Mouse (Mus musculus): ENCODE data around the gene Ddx39b. TPM values are rescaled to one million over a fixed set of nuclear protein-coding genes. Genes with fewer than 3 reads are reported as not detected.

The Ddx39b gene
- polyA plus RNA-seq (2012; ENCODE audit: low replicate concordance): 174 and 194 TPM in 2 replicates

DNA sequence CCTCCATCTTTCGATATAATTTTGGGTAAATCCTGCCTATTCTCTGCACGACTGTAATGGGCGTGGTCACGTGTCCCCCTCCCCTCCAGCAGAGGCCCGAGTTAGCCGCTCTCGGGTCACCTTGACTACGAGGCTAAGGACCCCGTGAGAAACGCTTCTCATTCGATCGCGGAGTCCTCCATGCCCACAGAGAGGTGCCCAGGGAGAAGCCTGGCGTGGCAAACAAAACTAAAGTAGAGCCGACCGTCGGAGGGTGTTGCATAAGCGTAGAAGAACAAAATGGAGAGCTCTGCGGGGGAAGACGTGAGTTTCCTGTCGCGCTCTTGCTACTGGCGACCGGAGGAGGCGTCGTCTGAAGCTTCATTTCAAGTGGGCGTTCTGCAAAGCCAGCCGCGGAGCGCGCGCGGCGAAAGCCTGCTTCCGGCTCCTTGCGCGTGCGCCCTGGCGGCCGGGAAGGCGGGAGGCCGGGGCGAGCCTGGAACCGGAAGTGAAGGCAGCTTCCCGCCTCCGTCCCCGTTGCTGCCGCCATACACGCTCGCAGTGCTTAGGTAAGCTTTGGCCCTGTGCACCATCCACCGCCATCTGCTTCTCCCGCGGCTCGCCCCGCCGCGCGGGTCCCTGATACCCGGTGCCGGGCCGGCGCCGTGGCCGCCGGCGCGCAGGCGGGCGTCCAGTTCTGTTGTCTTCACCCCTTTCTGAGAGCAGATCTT is at the start of gene Ddx39b:
TSS of gene Ddx39b (plus strand) at position 442 of the 710 bp plus-strand sequence.

DNA sequence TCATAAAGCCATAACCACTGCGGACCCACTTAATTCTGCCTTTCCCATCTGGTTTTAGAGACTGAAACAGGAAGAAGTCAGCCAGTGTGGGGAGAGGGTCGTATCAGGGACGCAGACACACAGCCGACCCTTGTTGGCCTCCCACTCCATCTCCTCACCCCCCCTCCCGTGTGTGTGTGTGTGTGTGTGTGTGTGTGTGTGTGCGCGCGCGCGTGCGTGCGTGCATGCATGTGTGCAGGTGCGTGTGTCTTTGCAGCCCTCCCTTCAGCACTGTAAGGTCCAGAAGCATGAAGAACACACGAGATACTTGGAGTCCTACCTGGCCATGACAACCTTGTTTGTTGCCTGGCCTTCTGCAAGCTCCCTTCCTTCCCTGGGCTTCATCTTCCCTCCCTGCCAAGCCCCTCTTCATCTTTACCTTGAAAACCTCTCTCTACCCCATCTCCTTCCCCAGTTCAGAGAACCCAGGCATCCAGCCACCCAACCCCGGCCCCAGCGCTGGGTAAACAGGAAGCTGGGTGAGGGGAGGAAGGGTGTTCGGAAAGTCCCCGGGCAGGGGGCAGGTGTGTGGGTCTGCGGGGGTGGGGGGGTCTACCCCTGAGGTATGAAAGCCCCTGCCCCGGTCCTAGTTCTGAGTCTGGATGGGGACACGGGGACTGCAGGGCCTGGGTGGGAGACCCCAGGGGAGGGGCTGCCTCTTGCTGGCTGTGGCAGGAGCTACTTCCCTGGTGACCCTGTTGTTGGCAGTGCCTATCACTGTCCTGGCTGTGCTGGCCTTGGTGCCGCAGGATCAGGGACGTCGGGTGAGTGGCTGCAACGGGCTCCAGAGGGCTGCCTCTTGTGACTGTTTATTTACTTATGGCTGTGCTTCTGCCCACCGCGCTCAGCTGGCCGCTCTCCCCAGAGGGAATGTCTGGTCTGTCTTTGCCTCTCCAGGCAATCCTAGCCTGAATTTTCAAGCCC is 47.4 kb upstream of the Ddx39b start, which contains the start of gene Ltb:
TSS of gene Ltb (plus strand) at position 559 of the 963 bp plus-strand sequence.

DNA sequence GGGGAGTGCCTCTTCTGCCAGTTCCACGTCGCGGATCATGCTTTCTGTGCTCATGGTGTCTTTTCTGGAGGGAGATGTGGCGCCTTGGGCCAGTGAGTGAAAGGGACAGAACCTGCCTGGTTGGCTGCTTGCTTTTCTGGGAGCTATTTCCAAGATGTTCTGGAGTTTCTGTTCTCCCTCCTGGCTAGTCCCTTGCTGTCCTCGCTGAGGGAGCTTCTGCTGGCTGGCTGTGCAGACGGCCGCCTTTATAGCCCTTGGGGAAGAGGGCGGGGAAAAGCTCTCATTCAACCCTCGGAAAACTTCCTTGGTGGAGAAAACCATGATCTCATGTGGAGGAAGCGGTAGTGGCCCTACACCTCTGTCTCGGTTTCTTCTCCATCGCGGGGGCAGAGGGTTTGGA is 39.8 kb upstream of the Ddx39b start, which contains the start of gene Tnf:
TSS of gene Tnf (minus strand) at position 221 of the 400 bp plus-strand sequence.

DNA sequence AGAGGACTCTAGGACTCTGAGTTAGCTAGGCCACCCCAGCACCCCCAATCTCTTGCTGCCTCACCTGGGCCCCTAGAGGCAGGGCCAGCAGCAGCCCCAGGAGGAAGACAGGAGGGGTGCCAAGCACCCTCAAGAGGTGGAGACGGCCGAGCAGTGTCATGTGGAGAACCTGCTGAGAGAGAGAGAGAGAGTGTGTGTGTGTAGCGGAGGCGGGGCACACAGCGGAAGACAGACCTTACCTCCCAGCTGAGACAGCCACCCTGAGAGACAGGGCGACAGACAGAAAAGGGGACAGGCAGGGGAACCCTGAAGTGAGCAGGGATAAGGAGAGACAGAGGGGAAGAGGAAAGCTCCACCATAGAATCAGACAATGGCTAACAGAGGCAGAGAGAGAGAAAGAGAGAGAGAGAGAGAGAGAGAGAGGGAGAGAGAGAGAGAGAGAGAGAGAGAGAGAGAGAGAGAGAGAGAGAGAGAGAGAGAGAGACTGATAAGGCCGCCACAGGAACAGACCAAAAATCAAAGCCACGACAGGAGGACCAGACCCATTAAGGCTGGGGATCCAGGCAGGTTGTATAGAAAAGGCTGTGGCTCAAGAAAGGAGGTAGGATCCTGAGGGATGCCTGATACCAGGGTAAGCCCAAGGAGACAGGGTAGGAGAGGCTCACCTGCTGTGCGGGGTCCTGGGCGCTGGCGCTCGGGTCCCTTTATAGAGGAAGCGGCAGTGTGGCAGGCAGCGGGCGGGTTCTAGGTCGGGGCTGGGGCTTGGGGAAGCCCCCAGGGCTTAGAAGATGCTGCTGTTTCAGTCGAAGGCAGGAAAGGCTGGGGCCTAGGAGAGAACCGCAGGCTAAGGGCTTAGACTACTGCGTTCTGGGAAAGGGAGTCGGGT is 36.8 kb upstream of the Ddx39b start, which contains the start of gene Lta:
TSS of gene Lta (minus strand) at position 858 of the 886 bp plus-strand sequence.

DNA sequence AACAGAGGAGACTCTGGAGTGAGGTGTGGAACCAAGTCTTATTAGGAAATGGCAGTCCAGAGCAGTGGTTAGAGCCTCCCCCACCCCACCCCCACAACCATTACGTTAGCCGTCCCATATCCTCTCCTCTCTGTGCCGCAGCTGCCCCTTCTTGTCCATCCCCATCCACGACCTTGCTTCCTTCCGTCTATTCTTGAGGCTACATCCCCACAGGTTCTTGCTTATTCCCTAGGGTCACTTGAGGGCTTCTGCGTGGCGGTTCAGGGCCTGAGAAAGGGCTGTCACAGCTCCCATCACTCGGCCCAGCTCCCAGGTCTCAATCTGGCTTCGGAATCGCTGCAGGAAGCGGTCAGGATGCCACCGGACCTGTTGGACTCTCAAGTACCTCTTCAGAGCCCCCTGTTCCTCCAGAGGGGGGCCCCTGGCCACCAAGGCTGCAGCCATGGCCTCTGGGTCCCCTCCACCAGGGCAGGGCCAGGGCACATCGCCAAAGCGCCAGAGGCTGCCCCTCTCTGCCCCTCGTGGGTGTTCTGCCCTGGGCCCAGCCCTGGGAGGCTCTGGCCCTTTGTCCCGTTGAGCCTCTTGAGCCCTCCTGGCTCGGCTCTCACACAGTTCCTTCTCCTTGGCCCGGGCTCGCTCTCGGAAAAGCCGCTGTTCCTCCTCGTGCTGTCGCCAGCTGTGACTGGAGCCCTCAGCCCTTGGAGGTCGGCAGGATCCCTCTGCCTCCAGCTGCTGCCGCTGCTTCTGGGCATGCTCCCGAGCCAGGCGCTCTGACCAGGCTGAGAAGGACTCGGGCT is 21.2 kb upstream of the Ddx39b start, which contains the start of gene Gm16181:
TSS of gene Gm16181 (plus strand) at position 679 of the 797 bp plus-strand sequence.

DNA sequence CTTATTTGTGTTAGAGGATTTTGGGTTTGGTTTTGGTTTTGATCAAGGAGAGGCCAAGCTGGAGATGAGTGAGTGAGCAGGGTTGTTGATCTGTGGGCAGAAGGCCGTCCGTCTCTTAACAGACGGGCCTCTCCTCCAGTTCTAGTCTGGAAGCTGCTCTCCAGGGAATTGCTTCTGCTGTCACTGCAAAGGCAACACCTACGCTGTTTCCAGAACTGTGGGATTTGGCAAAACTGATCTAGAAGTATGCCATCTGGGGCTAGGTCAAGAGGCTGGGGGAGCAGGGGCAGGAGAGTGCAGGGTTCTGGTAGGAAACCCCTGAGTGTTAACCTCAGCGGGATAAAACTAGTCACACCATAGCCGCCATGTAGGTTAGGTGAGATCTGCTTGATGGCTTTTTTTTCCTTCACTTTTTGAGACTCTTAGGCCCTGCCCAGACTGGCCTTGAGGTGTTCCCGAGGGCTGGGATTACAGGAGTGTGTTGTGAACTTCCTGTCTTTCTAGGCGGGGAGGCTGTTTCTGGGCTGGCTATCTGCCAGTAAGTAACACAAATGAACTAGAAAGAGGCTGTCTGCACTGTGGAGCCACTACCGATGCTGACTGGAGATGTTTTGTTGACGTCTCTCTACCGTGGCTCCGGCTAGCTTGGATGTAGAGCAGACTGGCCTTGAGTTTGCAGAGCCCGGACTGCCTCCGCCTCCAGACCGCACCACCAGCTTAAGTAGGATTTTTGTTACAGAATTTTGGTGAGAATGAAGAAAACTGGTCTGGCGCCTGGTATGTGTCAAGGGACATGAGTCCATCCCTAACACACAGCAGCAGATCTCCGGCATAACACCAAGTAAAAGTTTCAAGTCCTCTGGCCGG is 8.2 kb upstream of the Ddx39b start, which contains the start of gene Atp6v1g2:
TSS of gene Atp6v1g2 (plus strand) at position 547 of the 867 bp plus-strand sequence.

DNA sequence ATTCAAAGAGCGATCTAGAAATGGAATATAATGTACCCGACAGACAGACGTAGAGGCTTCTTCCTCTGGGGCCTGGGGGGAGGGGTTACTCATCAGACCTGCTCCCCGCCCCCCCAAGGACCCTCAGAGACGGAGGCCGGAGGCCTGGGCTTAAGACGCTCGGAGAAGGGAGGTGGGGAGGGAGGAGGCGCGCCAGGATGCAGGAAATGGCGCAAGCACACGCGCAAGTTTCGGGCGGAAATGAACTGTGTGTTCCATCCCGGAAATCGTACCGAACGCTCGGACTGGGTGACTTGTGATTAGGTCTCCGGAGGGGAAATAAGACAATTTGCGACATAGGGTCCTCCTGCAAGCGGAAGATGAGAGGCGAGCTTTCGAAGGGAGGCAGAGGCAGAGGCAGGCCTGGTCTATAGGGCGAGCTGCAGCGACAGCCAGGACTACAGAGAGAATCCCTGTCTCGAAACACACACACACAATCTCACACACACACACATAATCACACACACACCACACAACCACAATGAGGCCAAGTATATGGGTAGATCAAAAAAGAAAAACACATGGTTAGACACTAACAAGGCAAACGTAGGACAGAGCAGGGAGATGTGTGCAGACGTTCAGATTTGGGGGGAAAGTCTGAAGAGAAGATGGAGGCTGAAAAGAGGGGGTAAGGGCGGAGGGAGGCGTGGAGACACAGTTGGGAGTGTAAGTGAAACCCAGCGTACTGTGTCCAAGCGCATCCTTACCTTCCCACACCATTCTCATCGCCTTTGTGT is 5.7 kb upstream of the Ddx39b start, which contains the start of gene Nfkbil1:
TSS of gene Nfkbil1 (minus strand) at position 179 of the 776 bp plus-strand sequence.

DNA sequence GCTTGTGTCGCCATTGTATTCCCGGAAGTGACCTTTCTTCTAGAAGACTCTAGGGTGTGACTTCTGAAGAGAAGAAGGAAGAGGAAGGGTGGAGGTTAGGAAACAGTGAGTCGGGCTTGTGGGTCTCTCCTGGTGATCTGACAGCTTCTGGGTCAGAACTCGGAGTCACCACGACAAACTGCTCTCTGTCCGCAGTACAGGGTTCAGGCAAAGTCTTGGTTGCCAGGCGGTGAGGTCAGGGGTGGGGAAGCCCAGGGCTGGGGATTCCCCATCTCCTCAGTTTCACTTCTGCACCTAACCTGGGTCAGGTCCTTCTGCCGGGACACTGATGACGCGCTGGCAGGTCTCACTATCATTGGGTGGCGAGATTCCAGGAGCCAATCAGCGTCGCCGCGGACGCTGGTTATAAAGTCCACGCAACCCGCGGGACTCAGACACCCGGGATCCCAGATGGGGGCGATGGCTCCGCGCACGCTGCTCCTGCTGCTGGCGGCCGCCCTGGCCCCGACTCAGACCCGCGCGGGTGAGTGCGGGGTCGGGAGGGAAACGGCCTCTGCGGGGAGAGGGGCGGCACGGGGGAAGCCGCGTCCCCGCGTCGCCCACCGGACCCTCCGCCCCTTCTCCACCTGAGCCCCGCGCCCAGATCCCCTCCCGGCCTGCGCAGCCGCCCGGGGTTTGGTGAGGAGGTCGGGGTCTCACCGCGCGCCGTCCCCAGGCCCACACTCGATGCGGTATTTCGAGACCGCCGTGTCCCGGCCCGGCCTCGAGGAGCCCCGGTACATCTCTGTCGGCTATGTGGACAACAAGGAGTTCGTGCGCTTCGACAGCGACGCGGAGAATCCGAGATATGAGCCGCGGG is 21.3 kb downstream of the Ddx39b start, which contains the start of gene H2-D1:
TSS of gene H2-D1 (plus strand) at position 67 of the 859 bp plus-strand sequence.

Other genes starting within 250 kb of the Ddx39b start
- gene Vars, start 240.8 kb upstream of the Ddx39b start, polyA plus RNA-seq (2012; ENCODE audit: low replicate concordance): 768 and 1,214 TPM in 2 replicates
- gene Vwa7, start 225.2 kb upstream of the Ddx39b start, polyA plus RNA-seq (2012; ENCODE audit: low replicate concordance): 0.51 and 1.3 TPM in 2 replicates
- 93.8 and 249 TPM in 2 replicates for gene Sapcd1, start 213.7 kb upstream of the Ddx39b start, polyA plus RNA-seq (2012; ENCODE audit: low replicate concordance)
- gene Msh5, start 195.0 kb upstream of the Ddx39b start, polyA plus RNA-seq (2012; ENCODE audit: low replicate concordance): 54.6 and 127 TPM in 2 replicates
- gene Clic1, start 191.8 kb upstream of the Ddx39b start, polyA plus RNA-seq (2012; ENCODE audit: low replicate concordance): 161 and 172 TPM in 2 replicates
- 6.4 and 6.5 TPM in 2 replicates for gene Ddah2, start 182.7 kb upstream of the Ddx39b start, polyA plus RNA-seq (2012; ENCODE audit: low replicate concordance)
- gene Ly6g6c, start 176.4 kb upstream of the Ddx39b start, polyA plus RNA-seq (2012; ENCODE audit: low replicate concordance): 0.17 TPM in 1 of 2 replicates, not detected in the other
- gene Mpig6b, start 175.6 kb upstream of the Ddx39b start, polyA plus RNA-seq (2012; ENCODE audit: low replicate concordance): 0.16 and 0.42 TPM in 2 replicates
- gene Ly6g6e, start 164.8 kb upstream of the Ddx39b start, polyA plus RNA-seq (2012; ENCODE audit: low replicate concordance): not detected in 2 replicates
- not detected in 2 replicates for gene Ly6g6d, start 163.7 kb upstream of the Ddx39b start, polyA plus RNA-seq (2012; ENCODE audit: low replicate concordance)
- gene Ly6g6f, start 156.1 kb upstream of the Ddx39b start, polyA plus RNA-seq (2012; ENCODE audit: low replicate concordance): not detected in 2 replicates
- 115 and 170 TPM in 2 replicates for gene Abhd16a, start 152.5 kb upstream of the Ddx39b start, polyA plus RNA-seq (2012; ENCODE audit: low replicate concordance)
- not detected in 2 replicates for gene Ly6g5c, start 133.5 kb upstream of the Ddx39b start, polyA plus RNA-seq (2012; ENCODE audit: low replicate concordance)
- gene Ly6g5b, start 126.3 kb upstream of the Ddx39b start, polyA plus RNA-seq (2012; ENCODE audit: low replicate concordance): 0.24 and 0.66 TPM in 2 replicates
- gene Gpank1, start 120.3 kb upstream of the Ddx39b start, polyA plus RNA-seq (2012; ENCODE audit: low replicate concordance): 76.2 and 161 TPM in 2 replicates
- gene Csnk2b, start 119.7 kb upstream of the Ddx39b start, polyA plus RNA-seq (2012; ENCODE audit: low replicate concordance): 50.0 and 73.9 TPM in 2 replicates
- 21.2 and 21.9 TPM in 2 replicates for gene D17H6S53E, start 115.4 kb upstream of the Ddx39b start, polyA plus RNA-seq (2012; ENCODE audit: low replicate concordance)
- 0.18 and 0.28 TPM in 2 replicates for gene Apom, start 109.7 kb upstream of the Ddx39b start, polyA plus RNA-seq (2012; ENCODE audit: low replicate concordance)
- 414 and 841 TPM in 2 replicates for gene Bag6, start 106.6 kb upstream of the Ddx39b start, polyA plus RNA-seq (2012; ENCODE audit: low replicate concordance)
- gene Prrc2a, start 76.8 kb upstream of the Ddx39b start, polyA plus RNA-seq (2012; ENCODE audit: low replicate concordance): 1,121 and 1,280 TPM in 2 replicates
- gene Aif1, start 65.7 kb upstream of the Ddx39b start, polyA plus RNA-seq (2012; ENCODE audit: low replicate concordance): 7.8 and 19.1 TPM in 2 replicates
- gene Lst1, start 53.3 kb upstream of the Ddx39b start, polyA plus RNA-seq (2012; ENCODE audit: low replicate concordance): 28.4 and 125 TPM in 2 replicates
- 883 and 1,534 TPM in 2 replicates for gene Ltb, start 47.3 kb upstream of the Ddx39b start, polyA plus RNA-seq (2012; ENCODE audit: low replicate concordance)
- 8.2 and 10.3 TPM in 2 replicates for gene Tnf, start 39.7 kb upstream of the Ddx39b start, polyA plus RNA-seq (2012; ENCODE audit: low replicate concordance)
- 20.2 and 29.6 TPM in 2 replicates for gene Lta, start 36.4 kb upstream of the Ddx39b start, polyA plus RNA-seq (2012; ENCODE audit: low replicate concordance)
- gene Gm16181, start 20.9 kb upstream of the Ddx39b start, polyA plus RNA-seq (2012; ENCODE audit: low replicate concordance): not detected in 2 replicates
- 2.8 and 6.8 TPM in 2 replicates for gene Atp6v1g2, start 8.1 kb upstream of the Ddx39b start, polyA plus RNA-seq (2012; ENCODE audit: low replicate concordance)
- gene Nfkbil1, start 6.0 kb upstream of the Ddx39b start, polyA plus RNA-seq (2012; ENCODE audit: low replicate concordance): 35.2 and 66.9 TPM in 2 replicates
- 496 and 1,202 TPM in 2 replicates for gene H2-D1, start 21.0 kb downstream of the Ddx39b start, polyA plus RNA-seq (2012; ENCODE audit: low replicate concordance)
- 21.1 and 21.9 TPM in 2 replicates for gene H2-Q1, start 78.7 kb downstream of the Ddx39b start, polyA plus RNA-seq (2012; ENCODE audit: low replicate concordance)
- gene H2-Q2, start 100.5 kb downstream of the Ddx39b start, polyA plus RNA-seq (2012; ENCODE audit: low replicate concordance): 3.7 and 12.2 TPM in 2 replicates
- gene H2-Q4, start 137.9 kb downstream of the Ddx39b start, polyA plus RNA-seq (2012; ENCODE audit: low replicate concordance): 331 and 730 TPM in 2 replicates
- 245 and 559 TPM in 2 replicates for gene H2-Q6, start 183.1 kb downstream of the Ddx39b start, polyA plus RNA-seq (2012; ENCODE audit: low replicate concordance)
- 90.4 and 146 TPM in 2 replicates for gene H2-Q7, start 197.4 kb downstream of the Ddx39b start, polyA plus RNA-seq (2012; ENCODE audit: low replicate concordance)
- gene H2-Q10, start 228.3 kb downstream of the Ddx39b start, polyA plus RNA-seq (2012; ENCODE audit: low replicate concordance): 8.2 and 27.0 TPM in 2 replicates